Mouse (Mus musculus) brain, embryonic 18.5 days (tissue): ENCODE data around the gene Il22ra2.
A peak's percentile ranks its signal among the peaks of the same experiment; 100 is the strongest.

Experiments used
- DNase-seq: peaks from one replicate; pipeline ENCODE4 v3.0.0-alpha.2; 2012; ENCODE audit warnings: low read depth, low spot score

Il22ra2 gene

DNA sequence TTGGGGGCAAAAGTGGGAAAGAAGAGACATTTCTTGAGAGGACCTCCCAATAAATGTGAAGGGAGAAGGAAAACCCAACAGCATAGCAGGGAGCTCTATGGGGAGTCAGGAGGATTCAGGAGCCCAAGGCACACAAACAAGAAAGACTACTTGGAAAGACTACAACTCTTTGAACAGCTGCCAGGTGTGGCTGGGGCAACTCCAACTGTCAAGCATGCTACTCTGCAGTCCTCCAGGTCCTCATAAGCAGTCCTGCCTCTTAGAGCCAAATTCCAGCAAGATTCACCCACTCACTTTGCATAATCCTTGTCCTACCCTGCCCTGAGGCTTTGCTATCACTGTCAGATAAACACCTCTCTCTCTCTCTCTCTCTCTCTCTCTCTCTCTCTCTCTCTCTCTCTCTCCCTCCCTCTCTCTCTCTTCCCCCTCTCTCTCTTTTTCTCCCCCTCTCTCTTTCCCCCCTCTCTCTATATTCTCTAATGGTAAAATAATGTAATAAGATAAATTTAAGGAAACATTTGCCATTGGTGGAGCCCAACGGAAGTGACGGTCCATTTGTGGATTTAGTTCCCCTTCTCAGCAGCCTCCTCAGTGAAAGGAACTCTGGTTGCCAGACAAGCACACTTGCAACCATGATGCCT, at the start of gene Il22ra2:
Il22ra2 (plus strand) TSS at position 591 of the 641 bp plus-strand sequence.
- DNase-seq, result no peak

DNA sequence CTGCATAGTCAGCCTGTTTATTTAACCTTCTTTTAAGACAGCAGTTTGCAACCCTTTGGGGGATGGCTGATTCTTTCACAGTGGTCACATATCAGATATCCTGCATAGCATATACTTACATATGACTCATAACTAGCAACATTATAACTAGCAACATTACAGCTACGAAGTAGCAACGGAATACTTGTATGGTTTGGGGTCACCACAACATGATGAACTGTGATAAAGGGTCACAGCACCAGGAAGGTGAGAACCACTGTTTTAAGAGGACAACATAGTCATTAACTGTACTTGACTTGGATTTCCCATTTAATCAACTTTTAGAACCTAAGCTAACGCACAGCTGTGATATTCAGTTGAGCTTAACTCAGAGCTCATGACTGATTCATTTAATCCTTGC, 44.2 kb upstream of the Il22ra2 start:
- DNase-seq, result no peak

DNA sequence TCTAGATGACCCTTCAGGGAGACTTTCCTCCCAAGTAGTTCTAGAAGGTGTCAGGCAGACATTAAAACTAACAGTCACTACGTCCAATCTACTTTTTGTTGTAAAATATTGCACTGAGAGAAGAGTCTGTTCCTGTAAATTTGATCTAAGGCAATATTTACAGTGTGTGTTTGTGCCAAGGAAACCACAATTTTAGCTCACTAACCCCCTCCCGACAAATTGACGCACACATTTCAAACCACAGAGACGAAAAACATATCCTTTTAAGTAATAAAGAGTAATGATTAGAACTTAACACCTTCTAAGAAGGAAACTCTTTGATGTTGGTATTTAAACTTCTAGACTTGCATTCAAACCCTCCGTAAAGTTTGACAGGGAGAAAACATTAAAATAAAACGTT, 43.8 kb upstream of the Il22ra2 start:
- DNase-seq, result no peak

DNA sequence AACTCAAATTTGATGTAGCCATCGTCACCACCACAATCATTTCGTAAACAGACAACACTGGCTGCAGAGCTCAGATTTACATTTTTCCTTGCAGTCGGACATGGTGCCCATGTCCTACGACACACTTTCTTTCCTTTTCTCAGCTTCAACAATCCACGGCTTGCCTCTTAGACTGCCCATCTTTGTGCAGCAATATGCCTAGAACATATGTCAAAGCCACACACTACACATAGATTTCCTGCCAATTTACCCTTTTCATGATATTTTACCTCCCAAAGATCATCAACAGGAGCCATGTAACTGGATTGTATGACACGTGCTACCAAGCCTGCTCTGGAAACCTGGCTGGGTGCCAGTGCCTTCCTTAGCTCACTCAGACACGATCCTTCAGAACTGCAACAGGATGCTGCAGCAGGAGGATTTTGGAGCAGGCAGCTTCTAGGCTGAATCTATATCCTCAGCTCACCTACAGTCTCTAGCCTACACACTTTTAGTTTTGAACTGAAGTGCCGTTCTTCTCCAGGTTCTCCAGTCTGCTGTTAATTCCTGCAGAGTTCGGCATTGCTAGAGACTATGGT, 43.3 kb upstream of the Il22ra2 start:
- DNase-seq, result no peak

DNA sequence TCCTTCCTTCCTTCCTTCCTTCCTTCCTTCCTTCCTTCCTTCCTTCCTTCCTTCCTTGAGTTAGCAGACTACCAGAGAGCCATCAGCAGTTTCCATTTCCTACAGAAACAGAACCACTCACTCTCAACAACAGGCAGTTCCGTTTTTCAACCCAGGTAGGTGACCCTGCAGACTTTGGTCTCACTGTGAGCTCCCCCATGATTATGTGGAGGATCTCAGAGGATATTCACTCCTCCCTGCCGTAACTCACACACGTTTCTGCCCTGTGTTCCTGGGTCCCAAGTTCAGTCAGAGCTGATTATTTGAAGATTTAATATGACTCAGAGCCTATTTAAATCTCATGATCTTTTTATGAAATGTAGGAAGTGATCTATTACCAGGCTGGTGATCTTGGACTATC, 41.1 kb upstream of the Il22ra2 start:
- DNase-seq, result no peak

DNA sequence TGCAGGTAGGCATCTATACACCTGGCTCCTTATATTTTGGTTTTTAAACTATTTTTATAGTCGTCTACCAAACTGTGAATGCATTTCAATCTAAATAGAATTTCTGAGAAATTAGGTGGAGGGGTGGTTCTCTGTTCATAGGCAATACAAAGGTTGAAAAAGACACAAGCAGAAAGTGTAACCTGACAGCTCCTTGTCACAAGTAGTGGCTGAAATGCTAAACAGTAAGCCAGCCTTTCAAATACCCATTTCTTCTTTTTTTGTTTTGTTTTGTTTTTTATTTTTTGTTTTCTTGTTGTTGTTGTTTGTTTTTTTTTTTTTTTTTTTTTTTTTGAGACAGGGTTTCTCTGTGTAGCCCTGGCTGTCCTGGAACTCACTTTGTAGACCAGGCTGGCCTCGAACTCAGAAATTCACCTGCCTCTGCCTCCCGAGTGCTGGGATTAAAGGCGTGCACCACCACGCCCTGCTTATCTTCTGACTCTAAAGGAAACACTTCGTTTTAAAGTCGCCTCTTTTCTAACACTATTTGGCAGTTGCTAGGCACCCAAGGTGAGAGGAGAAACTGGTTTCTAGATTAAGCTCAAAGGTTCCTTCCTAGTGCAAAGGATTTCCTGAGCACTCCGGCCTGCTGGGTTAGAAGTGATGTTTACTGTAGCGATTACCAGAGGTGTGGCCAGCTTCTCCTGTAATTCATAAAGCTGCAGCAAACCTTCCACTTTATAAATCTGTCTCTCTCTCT, 39.8 kb upstream of the Il22ra2 start:
- DNase-seq, result no peak

DNA sequence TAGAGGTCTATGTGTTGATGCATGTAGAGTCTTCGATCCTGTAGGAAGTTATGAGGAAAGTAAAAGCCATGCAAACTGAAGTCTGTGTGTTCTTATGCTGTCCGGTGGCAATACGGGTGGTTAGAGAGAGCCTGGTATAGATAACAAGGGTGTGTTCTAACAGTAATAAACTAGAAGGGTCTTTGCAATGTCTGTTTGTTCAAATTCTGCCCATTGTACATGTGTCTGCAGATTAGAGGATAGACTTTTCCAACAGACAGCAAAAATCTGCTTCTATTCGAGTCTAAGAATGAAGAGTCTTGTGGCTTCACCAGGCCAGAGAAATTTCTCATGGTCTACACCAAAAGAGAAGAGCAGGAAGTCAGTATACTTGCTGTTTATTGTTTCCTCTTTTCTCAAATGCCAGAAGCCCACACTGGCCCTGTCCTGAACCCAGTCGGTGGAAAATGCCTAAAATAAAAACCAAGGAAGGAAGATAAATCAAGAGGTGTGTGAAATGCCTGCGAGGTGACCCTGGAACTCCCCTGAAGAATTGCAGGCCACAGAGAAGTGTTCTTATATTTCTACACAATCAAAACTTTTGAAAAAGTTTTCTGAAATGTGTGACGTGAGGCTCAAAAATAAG, 38.9 kb upstream of the Il22ra2 start:
- DNase-seq, result no peak

DNA sequence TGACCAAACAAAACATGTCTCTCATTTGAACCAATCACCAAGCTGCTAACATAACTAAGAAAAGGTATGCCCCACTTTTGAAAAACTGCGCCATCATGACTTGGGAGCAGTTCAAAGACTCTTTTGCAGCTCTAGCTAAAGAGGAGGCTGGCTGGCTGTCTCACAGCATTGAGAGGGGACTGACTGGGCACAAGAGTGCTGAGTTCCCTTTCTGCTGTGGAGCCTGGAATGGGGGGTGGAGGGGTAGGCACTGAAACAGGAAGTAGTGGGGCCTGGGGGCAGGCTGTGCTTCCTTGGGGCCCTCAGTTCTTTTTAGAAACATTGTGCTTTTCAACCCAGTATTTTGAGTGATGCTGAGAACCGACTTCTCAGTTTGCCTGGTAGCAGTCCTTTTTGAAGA, 37.7 kb upstream of the Il22ra2 start:
- no peak for DNase-seq

DNA sequence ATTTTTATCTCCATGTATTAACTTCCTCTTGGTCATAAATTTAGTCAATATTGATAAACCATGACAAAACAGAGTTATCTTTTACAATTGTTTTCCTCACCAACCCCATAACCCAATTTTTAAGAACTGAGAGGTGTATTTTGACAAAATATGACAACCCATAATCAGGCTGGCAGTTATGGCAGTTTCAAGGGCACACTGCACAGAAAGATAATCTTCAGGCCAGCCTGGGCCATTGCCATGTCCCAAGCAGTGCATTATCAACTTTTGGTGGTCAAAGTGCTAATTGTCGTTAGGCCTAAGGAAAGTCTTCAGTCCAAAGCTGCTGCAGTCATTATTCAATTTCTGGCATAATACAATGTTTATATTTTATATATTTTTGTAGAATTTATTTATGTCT, 37.0 kb upstream of the Il22ra2 start:
- no peak for DNase-seq

DNA sequence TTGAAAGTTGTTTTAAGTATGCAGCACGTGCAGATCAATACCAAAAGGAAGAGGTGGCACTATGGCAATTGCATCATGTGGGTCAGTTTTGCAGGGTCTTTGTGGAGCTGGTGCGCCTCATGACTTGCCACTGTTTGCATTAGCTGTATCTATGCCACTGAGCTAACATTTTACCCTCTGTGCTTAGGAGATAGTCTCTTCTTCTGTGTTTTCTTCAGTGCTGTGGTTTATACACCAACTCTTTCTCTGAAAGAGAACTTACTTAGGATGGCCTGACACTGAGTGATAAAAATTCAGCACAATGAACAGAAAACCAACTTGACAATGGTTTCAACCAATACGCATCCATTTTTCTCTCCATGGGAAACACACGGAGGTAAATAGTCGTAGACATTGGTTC, 35.9 kb upstream of the Il22ra2 start:
- no peak for DNase-seq

DNA sequence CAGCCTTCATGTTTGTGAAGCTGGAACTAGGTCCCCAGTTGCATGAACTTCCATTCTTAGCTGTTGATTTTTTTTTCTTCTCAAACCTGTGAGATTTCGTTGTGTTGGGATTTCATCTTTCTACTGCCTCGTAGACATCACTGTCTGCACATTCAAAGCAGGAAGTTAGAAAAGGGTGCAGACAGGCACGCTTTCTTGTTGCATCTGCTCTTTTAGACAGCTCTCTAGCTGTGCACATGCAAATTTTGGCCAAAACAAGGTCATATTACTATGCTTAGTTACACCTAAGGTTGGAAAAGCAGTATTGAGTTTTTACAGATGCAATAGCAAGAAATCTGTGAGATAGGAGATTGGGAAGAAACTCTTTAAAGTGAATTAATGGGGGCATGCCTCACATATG, 34.5 kb upstream of the Il22ra2 start:
- DNase-seq, result no peak

DNA sequence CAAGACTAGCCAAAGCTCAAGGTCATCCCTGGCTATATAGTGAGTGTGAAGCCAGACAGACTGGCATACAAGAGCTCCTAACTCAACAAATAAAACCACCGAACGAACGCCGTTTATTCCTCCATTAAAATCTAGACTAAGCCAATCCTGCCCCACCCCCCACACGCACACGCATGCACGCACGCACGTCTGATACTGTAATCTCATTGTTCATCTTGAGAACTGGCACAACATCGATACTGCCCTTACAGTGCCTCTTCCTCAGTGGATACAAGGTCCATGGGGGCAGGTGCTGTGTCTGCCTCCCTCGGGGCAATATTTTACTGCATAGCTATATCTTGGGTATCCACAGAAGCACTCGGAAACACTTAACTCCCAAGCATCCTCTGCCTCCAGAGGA, 32.2 kb upstream of the Il22ra2 start:
- DNase-seq, result no peak

DNA sequence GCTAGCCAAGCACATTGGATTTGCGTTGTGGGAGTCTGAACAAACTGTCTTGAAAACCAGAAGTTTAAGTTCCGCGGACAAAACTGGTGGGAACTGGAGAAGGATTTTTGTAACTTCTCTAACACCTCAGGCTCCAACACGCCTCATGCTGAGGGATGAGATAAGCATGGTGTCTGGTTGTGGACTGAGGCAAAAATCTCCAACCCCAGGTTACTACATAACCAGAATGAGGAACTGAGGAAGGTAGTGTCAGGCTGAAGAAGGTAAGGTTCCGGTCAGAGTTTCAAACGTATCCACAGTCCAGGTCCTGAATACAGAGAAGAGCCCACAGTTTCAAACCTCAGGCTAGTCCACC, 30.5 kb upstream of the Il22ra2 start:
- DNase-seq, result no peak

DNA sequence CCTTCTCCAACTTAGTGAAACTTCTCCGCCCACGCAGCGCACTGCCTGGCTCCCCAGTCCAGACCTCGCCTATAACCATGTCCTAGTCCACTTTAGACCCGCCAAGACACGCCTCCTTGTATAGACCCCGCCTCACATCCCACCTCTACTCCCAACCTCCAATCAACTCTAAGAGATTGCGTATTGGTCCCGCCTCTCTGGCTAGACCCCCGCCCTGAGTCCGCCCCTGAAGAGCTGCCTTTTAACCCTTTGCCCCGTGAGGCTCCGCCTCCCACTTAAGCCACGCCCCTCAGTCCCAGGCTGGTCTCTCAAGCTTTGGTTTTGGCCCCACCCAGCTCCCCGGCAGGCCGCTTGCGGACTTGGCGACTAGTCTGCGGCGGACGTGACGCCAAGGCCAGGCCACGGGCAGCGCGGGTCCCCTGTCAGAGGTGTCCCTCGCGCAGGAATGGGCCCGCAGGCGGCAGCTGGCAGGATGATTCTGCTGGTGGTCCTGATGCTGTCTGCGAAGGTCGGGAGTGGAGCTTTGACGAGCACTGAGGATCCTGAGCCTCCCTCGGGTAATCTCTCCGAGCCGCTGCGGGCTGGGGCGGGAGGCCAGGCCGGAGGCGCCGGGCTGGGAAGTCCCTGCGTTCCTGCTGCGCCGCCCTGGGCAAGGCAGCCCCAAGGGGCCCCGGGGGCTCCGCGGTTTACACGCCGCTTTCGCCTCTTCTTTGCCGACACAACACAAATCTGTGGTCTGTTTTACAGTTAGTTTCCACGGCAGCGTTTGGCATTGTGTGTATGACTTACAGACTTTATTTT, 30.0 kb upstream of the Il22ra2 start, which contains the start of gene Ifngr1:
Ifngr1 (plus strand) TSS at position 309 of the 801 bp plus-strand sequence.
- peak; percentile 82 for DNase-seq

DNA sequence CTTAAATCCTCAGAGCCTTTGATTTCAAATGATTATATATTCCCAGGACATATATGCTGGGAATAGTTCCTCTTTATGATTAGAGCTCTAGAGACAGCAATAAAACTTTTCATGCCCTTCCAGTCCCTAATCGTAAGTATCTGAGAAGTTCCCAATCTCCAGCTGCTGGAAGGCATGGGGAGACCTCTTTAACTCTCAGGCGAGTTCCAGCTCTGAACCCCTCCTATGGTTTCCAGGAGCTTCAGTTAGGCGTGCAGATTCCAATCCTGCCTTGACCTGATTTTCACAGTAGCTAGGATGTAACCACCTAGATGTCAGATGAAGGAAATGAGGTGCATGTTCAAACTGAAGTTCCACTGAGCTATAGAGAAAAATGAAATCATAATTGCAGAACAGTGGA, 29.2 kb upstream of the Il22ra2 start:
- DNase-seq, result no peak

DNA sequence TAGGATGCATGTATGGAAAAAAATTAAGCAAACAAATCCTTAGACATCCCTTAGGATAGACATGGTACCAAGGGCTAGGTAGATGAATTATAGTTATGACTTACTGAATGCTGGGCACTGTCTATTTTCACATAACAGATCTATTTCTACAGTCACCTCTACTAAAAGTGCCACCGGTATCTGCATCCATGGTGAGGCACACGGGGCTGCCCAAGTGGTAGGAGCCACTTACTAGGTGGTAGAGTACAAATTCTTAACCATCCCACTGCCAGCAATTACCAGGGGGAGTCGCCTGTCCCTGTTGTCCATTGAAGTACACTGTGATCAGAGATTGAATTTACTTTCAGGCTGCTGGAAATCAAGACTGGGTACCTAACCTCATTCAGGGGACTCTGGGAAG, 28.5 kb upstream of the Il22ra2 start:
- DNase-seq, result no peak

DNA sequence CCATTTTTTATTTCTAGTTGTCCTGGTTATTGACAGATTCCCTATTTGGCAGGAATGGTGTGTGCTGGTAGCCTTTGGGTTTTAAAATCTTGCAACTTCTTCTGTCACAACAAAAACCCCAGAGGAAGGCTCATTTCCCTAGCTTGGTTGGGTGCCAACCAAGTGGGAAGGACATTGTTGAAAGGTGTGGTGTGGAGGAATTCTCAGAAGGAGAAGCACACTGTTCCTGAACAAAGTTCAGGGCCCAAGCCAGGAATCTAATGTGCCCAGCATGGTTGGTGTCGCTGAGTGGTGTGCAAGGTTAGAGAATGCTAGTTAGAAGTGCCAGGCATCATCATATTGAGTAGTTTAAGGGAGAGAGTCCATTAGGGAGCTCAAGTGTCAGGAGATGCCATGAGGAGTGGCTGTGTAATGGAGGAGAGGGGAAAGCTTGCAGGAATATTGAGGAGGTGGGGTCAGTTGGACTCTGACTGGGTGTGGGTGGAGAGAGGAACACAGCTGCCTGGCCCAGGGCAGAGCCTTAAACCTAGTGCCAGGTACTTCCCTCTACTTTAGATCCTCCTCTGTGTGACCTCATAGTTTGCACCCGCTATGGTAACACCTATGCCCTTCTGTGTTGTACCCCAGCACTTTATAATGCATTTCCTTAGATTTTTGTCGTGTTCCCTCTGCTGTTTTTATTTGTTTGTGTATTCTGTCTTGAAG, 27.4 kb upstream of the Il22ra2 start:
- DNase-seq, result no peak

DNA sequence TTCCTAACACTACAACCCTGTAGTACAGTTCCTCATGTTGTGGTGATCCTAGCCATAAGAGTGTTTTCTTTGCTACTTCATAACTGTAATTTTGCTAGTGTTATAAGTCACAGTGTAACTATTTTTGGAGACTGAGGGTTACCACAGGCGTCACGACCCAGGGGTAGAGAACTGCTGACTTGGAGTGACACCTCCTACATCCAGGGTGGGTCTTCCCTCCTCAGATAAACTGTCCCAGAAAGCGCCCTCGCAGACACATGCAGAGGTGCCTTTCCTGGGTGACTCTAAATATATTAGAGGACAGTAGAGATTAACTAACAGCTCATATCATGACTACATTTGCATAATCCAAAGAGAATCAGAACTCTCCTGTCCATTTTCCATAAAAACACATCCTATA, 24.9 kb upstream of the Il22ra2 start:
- DNase-seq, result no peak

DNA sequence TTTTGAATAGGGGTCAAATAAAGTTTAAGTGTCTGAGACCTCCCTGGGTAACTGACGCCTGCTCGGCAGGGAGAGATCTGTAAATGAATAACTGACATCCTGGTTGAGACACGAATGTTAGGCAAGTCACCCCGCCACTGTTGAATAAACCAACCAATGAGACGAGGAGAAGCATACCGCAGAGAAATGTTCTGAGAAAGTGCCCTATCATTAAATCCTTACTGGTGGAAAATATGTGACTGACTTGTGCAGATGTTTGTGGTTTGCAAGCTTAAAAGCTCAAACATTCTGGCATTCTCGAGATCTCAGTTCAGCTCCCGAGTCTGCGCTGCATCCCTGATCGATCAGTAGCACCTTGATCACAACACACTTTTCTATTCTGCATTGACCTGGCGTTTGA, 23.7 kb upstream of the Il22ra2 start:
- DNase-seq, result no peak

DNA sequence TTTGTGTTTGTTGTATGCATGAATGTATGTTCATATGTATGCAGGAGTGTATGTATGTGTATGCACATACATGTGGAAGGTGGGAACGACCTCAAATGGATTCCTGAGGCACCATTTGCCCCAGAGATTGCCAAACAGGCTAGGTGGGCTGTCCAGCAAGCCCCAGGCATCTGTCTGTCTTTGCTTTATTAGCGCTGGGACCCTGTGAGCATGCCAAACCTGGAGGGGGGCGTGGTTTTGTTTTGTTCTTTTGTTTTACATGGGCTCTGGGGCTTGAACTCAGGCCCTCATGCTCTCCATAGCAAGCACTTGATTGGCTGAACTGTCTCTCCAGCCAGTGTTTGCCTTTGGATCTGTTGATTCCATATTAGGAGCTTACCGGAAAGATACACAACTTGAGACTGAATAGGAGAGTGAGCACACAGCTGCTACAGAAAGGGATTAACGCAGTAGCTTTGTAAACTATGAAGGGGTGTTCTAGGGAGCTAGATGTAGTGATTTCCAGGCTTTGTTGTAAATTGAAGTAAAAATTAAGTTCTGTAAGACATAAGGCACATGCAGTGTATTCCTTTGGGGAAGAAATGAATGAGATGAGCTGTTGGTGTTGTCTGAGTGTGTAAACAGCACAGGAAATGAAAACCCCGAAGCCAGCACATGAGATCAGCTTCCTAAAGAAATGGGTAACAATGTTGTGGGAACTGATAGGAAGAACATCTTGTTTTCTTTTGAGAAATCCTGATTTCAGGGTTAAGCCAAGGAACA, 22.3 kb upstream of the Il22ra2 start:
- DNase-seq, result no peak

DNA sequence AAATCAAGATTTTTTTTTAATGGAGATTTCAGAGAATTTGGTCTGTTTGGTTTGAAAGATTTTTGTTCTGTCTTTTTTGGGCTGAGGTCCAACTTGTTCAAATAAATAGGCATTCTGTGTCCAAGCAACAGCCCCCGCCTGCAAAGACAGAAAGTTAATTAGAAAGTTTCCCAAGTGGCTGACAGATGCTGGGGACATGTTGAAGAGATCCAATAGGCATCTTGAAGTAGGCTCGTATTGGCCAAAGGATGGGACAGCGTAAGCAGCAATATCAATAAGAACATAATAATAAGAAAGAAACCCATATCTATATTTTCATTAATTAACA, 21.7 kb upstream of the Il22ra2 start:
- no peak for DNase-seq
